Mouse (Mus musculus) heart, postnatal 0 days (tissue): ENCODE data around the gene Aknad1.

Experiments
- CTCF ChIP-seq: IDR thresholded peaks from 2 replicates; pipeline ENCODE4 v1.5.1; 2016; ENCODE audit warnings: antibody characterized with exemption, control low read depth, low read depth
- EP300 ChIP-seq: IDR thresholded peaks from 2 replicates; pipeline ENCODE4 v1.6.1; 2016; ENCODE audit warnings: antibody characterized with exemption, low read depth

DNA sequence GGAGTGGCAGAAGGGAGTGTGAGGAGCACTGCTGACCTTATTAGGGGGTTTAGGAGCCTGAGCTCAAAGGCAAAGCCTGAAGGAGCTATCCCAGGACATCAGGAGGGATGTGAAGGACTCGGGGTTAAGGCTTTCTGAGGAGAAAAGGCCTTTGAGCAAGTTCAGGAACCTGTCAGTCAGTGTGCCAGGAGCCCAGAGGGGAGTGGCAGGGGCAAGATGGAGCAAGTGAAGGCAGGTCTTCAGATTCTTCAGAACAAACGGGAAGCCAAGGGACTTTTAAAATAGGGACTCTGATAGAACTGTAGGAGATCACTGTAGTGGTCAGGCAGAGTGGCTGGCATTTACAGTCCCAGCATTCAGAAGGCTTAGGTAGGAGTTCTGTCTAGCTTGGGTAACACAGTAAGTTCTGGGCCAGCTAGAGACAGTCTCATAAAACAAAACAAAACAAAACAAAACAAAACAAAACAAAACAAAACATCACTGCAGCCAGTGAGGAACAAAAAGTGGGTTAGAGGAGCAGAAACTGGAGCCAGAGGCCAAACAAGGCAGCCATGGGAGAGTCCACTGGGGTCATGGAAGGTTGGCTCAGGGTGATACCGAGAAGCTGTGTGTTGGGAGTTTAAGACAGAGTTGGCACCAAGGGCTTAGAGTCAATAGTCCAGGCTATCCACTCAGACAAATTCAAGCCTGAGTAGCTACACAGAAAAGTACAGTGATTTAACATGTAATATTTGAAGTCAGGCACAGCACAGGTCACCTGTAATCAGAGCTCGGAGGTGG, 39.5 kb downstream of the Aknad1 start:
- TF ChIP-seq CTCF: no peak
- no peak for TF ChIP-seq EP300
